In the genomic region with DNA sequence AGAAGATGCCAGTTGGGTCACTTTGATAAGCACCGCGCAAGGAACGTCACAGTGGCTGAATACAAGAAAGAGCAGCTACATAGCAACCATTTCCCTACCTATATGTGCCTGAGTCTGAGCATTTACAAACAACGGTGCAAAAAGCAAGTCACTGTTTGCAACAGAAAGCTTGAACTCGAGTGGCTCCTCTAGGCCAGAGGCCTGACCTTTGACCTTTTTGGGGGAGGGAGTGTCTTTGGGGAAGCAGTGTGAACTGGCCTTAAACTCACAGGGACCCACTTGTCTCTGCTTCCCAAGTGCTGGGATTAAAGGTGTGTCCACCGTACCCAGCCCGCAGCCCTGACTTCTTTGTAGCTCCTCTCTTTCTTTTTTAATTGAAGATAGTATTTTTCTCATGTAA, we compare ENCODE assay signal across 18 mouse cellular contexts. TPM values are rescaled to one million over a fixed set of nuclear protein-coding genes. Genes with fewer than 3 reads are reported as not detected.
A peak's percentile ranks its signal among the peaks of the same experiment; 100 is the strongest.
DNase-seq lines count a peak whose midpoint lies in the region; ATAC-seq lines count a peak whose summit lies in the region.
"Had no signal": no experiment of that assay in that cellular context is flagged by ENCODE, and none has a peak within 500 bp of the region (broad histone marks: within the 10 kb centered on the region; RNA-seq: fewer than 3 reads in every experiment).

No protein-coding gene starts in this region.

- H3K9me3 ChIP-seq in liver, embryonic 16.5 days (replicated peaks; ENCODE audit: control insufficient read depth, low read length) = no peaks in the 10 kb centered on the region
- no peaks in the 10 kb centered on the region for H3K9me3 ChIP-seq in forebrain, embryonic 16.5 days (ENCODE audit: control insufficient read depth, low read length)
- H3K9me3 ChIP-seq: embryonic facial prominence, embryonic 13.5 days; heart, embryonic 15.5 days; liver, embryonic 13.5 days; neural tube, embryonic 15.5 days had no signal

- H3K4me1 ChIP-seq in liver, embryonic 16.5 days (ENCODE audit: control insufficient read depth, low read depth, low read length) = peaks cover 6% of the 10 kb centered on the region
- no peaks in the 10 kb centered on the region for H3K4me1 ChIP-seq in forebrain, embryonic 16.5 days (replicated peaks; ENCODE audit: control insufficient read depth, insufficient read depth, low read length)
- H3K4me1 ChIP-seq: neural tube, embryonic 15.5 days had no signal

- WGBS in liver, embryonic 16.5 days (ENCODE audit: insufficient replicate concordance) = 63% methylated on average over 7 of the region's 7 CpGs
- WGBS in forebrain, embryonic 16.5 days = 77% methylated on average over 7 of the region's 7 CpGs

- H3K4me3 ChIP-seq in liver, embryonic 16.5 days (ENCODE audit: low read depth, low read length) = no peak overlapping the region
- no peak overlapping the region for H3K4me3 ChIP-seq in forebrain, embryonic 16.5 days (replicated peaks; ENCODE audit: low read length)
- H3K4me3 ChIP-seq: embryonic facial prominence, embryonic 13.5 days; heart, embryonic 15.5 days; liver, embryonic 13.5 days; neural tube, embryonic 15.5 days had no signal

- no peak overlapping the region for H3K4me2 ChIP-seq in liver, embryonic 16.5 days (ENCODE audit: low read depth, low read length)
- no peak overlapping the region for H3K4me2 ChIP-seq in forebrain, embryonic 16.5 days (ENCODE audit: low read length)
- H3K4me2 ChIP-seq: embryonic facial prominence, embryonic 13.5 days; heart, embryonic 15.5 days; liver, embryonic 13.5 days; neural tube, embryonic 15.5 days had no signal

- H3K27me3 ChIP-seq in liver, embryonic 16.5 days (ENCODE audit: control insufficient read depth, insufficient read depth, low read depth, low read length) = no peaks in the 10 kb centered on the region
- H3K27me3 ChIP-seq in forebrain, embryonic 16.5 days (replicated peaks; ENCODE audit: control insufficient read depth, insufficient read depth, low read length) = 0 out of 2 replicates have a peak, but pooled peaks cover 2% of the 10 kb centered on the region
- H3K27me3 ChIP-seq: embryonic facial prominence, embryonic 13.5 days; heart, embryonic 15.5 days; liver, embryonic 13.5 days; neural tube, embryonic 15.5 days had no signal

- ATAC-seq in liver, embryonic 16.5 days (ENCODE audit: low read depth) = peak; percentile 24; the same call in 1 of the 2 replicates
- peak; percentile 12; the same call in 1 of the 2 replicates for ATAC-seq in megakaryocyte progenitor cell, adult 5-6 weeks (replicated peaks; ENCODE audit: poor library complexity)
- ATAC-seq in monocyte, adult 5-6 weeks (replicated peaks; ENCODE audit: insufficient number of reproducible peaks, low FRiP score, low TSS enrichment, poor library complexity, severe bottlenecking) = no peak
- ATAC-seq in forebrain, embryonic 16.5 days = no peak
- ATAC-seq: forebrain, postnatal 0 days had no signal

- peak; percentile 53 for DNase-seq in kidney, adult 9 months
- DNase-seq in kidney, adult 18-20 months = no peak
- peak; percentile 61 for DNase-seq in ES-CJ7 (ENCODE audit: low read depth, low spot score)
- DNase-seq: cerebellum, adult 9-11 months; forebrain, postnatal 0 days; liver, embryonic 13.5 days; midbrain, embryonic 14.5 days; right cerebral cortex, postnatal 14 days; spleen, adult 18-20 months; thymus, postnatal 36 days had no signal

- no peak overlapping the region for H3K9ac ChIP-seq in liver, embryonic 16.5 days (ENCODE audit: low read depth, low read length)
- H3K9ac ChIP-seq in forebrain, embryonic 16.5 days (replicated peaks; ENCODE audit: low read depth, low read length) = no peak overlapping the region
- H3K9ac ChIP-seq: embryonic facial prominence, embryonic 13.5 days; forebrain, postnatal 0 days; heart, embryonic 15.5 days; liver, embryonic 13.5 days; neural tube, embryonic 15.5 days had no signal

- no peaks in the 10 kb centered on the region for H3K36me3 ChIP-seq in liver, embryonic 16.5 days (ENCODE audit: control insufficient read depth, insufficient read depth)
- H3K36me3 ChIP-seq in forebrain, embryonic 16.5 days (ENCODE audit: control insufficient read depth, insufficient read depth) = no peaks in the 10 kb centered on the region
- H3K36me3 ChIP-seq: embryonic facial prominence, embryonic 13.5 days; heart, embryonic 15.5 days; liver, embryonic 13.5 days; neural tube, embryonic 15.5 days had no signal

- H3K27ac ChIP-seq in liver, embryonic 16.5 days (ENCODE audit: low read length) = no peak overlapping the region
- no peak overlapping the region for H3K27ac ChIP-seq in forebrain, embryonic 16.5 days (ENCODE audit: low read length)
- H3K27ac ChIP-seq: embryonic facial prominence, embryonic 13.5 days; heart, embryonic 15.5 days; kidney, postnatal 0 days; liver, embryonic 13.5 days; neural tube, embryonic 15.5 days had no signal

RNA-seq across cellular contexts. Expression of gene Fzd5, which starts 16.1 kb away (rescaled TPM):
- 1.9 and 2.2 TPM in 2 replicates for polyA plus RNA-seq in liver, embryonic 16.5 days (2015; fragmentation: Nextera tagmentation; extraction: Ambion mirVana)
- 0.89 and 1.6 TPM in 2 replicates for total RNA-seq in megakaryocyte progenitor cell, adult 5-6 weeks (2015)
- total RNA-seq in megakaryocyte progenitor cell, adult 5-6 weeks (2017) = 1.0 and 1.7 TPM in 2 replicates
- 4.8 to 20.0 TPM (median 6.9 TPM) in 3 replicates for total RNA-seq in monocyte, adult 5-6 weeks (2017)
- 0.48 and 0.61 TPM in 2 replicates for polyA plus RNA-seq in forebrain, embryonic 16.5 days (2015; fragmentation: Nextera tagmentation; extraction: Ambion mirVana)

Comparison
In these comparisons a context has a peak if more than half of its experiments do, and no peak if none do; other contexts are left out.
1. ATAC-seq: peak in liver, embryonic 16.5 days (single experiment) and megakaryocyte progenitor cell, adult 5-6 weeks (single experiment); none in monocyte, adult 5-6 weeks (single experiment) and forebrain, embryonic 16.5 days (single experiment).